Mouse (Mus musculus): ENCODE measurements around the gene Cyth1. TPM values are rescaled to one million over a fixed set of nuclear protein-coding genes. Genes with fewer than 3 reads are reported as not detected.

The Cyth1 gene
- 10.2 and 10.7 TPM in 2 replicates for polyA plus RNA-seq (2015; fragmentation: Nextera tagmentation; extraction: Ambion mirVana)

GRCm38 (mm10) chr11:118248150-118249011 lies at the start of gene Cyth1:
TSS of gene Cyth1 (minus strand) at chr11:118248592.

GRCm38 (mm10) chr11:118289999-118290889 lies 41.9 kb upstream of the Cyth1 start, which contains the start of gene Usp36:
TSS of gene Usp36 (minus strand) at chr11:118290244.

DNA sequence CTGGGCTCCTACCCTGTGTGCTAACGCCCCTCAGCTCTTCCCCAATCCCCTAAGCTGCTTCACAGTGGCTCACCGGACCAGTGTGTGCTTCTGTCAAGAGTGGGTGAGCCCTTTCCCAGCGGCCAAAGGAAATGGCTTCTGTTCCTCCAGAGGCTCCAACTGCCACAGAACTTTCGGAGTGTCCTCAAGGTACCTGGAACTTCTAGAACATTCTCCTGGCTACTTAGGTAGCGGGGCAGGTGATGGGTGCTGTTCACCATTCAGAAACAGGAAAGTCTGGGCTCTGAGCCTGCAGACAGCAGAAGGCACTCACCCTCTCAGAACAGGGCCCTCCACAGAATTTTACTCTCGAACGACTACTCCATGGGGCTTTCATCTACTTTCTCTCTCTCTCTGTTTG lies 117.9 kb downstream of the Cyth1 start, which contains the start of gene Dnah17:
Gene Dnah17 (minus strand): TSS at position 101 of the 400 bp plus-strand sequence.

Other genes starting within 250 kb of the Cyth1 start
- 0.04 TPM in 2 replicates for gene Dnah17, start 118.0 kb downstream of the Cyth1 start, polyA plus RNA-seq (2015; fragmentation: Nextera tagmentation; extraction: Ambion mirVana)
- gene Usp36, start 41.7 kb upstream of the Cyth1 start, polyA plus RNA-seq (2015; fragmentation: Nextera tagmentation; extraction: Ambion mirVana): 8.8 and 10.0 TPM in 2 replicates
- 1.1 and 1.3 TPM in 2 replicates for gene Cep295nl, start 93.9 kb upstream of the Cyth1 start, polyA plus RNA-seq (2015; fragmentation: Nextera tagmentation; extraction: Ambion mirVana)
- gene Timp2, start 107.1 kb upstream of the Cyth1 start, polyA plus RNA-seq (2015; fragmentation: Nextera tagmentation; extraction: Ambion mirVana): 181 and 206 TPM in 2 replicates
- gene Lgals3bp, start 153.5 kb upstream of the Cyth1 start, polyA plus RNA-seq (2015; fragmentation: Nextera tagmentation; extraction: Ambion mirVana): 72.6 and 84.5 TPM in 2 replicates
- 18.1 and 18.3 TPM in 2 replicates for gene Cant1, start 170.5 kb upstream of the Cyth1 start, polyA plus RNA-seq (2015; fragmentation: Nextera tagmentation; extraction: Ambion mirVana)
- gene C1qtnf1, start 179.6 kb upstream of the Cyth1 start, polyA plus RNA-seq (2015; fragmentation: Nextera tagmentation; extraction: Ambion mirVana): 11.4 and 12.1 TPM in 2 replicates
- 10.4 and 11.5 TPM in 2 replicates for gene Engase, start 228.2 kb upstream of the Cyth1 start, polyA plus RNA-seq (2015; fragmentation: Nextera tagmentation; extraction: Ambion mirVana)

All from urinary bladder, postnatal 0 days (tissue).